Mouse (Mus musculus): ENCODE results near the gene AF067063. TPM values are rescaled to one million over a fixed set of nuclear protein-coding genes. Genes with fewer than 3 reads are reported as not detected.

AF067063 gene
- polyA plus RNA-seq, 1 experiment: not detected

- no peaks in the 10 kb centered on the region for H3K4me1 ChIP-seq (ENCODE audit: control insufficient read depth, insufficient read depth, low read length)
- H3K4me3 ChIP-seq (ENCODE audit: insufficient read depth, low read length): no peak overlapping the region
- H3K27ac ChIP-seq (ENCODE audit: insufficient read depth, low read length): no peak overlapping the region
- TF ChIP-seq POLR2A (IDR thresholded peaks at IDR 0.05; ENCODE audit: extremely low read depth, insufficient read depth, low read length) (no peak), CTCF (IDR thresholded peaks at IDR 0.05; ENCODE audit: extremely low read depth, insufficient read depth, low read length) (no peak)
These were observed 21.1 kb downstream of the AF067063 start for GRCm38 (mm10) chr13:119808937-119809336.

- no peak overlapping the region for H3K27ac ChIP-seq (ENCODE audit: insufficient read depth, low read length)
- H3K4me1 ChIP-seq (ENCODE audit: control insufficient read depth, insufficient read depth, low read length): no peaks in the 10 kb centered on the region; the same call in 1 of the 2 replicates
- TF ChIP-seq CTCF (IDR thresholded peaks at IDR 0.05; ENCODE audit: extremely low read depth, insufficient read depth, low read length): no peak
- TF ChIP-seq POLR2A (IDR thresholded peaks at IDR 0.05; ENCODE audit: extremely low read depth, insufficient read depth, low read length): no peak
- H3K4me3 ChIP-seq (ENCODE audit: insufficient read depth, low read length): no peak overlapping the region
These were observed 32.4 kb downstream of the AF067063 start for GRCm38 (mm10) chr13:119797656-119798055.

GRCm38 (mm10) chr13:119792791-119793404 is 37.1 kb downstream of the AF067063 start:
- TF ChIP-seq POLR2A (IDR thresholded peaks at IDR 0.05; ENCODE audit: extremely low read depth, insufficient read depth, low read length): no peak
- no peak for TF ChIP-seq CTCF (IDR thresholded peaks at IDR 0.05; ENCODE audit: extremely low read depth, insufficient read depth, low read length)
- H3K27ac ChIP-seq (ENCODE audit: insufficient read depth, low read length): no peak overlapping the region
- H3K4me1 ChIP-seq (ENCODE audit: control insufficient read depth, insufficient read depth, low read length): peaks cover 2% of the 10 kb centered on the region
- H3K4me3 ChIP-seq (ENCODE audit: insufficient read depth, low read length): no peak overlapping the region

GRCm38 (mm10) chr13:119791580-119792135 is 38.4 kb downstream of the AF067063 start:
- Histone ChIP-seq H3K27ac (ENCODE audit: insufficient read depth, low read length) (no peak overlapping the region), H3K4me3 (ENCODE audit: insufficient read depth, low read length) (peak overlapping the region; percentile 89)
- no peak for TF ChIP-seq CTCF (IDR thresholded peaks at IDR 0.05; ENCODE audit: extremely low read depth, insufficient read depth, low read length)
- TF ChIP-seq POLR2A (IDR thresholded peaks at IDR 0.05; ENCODE audit: extremely low read depth, insufficient read depth, low read length): no peak

GRCm38 (mm10) chr13:119790761-119791579 is 39.0 kb downstream of the AF067063 start, which contains the start of gene Zfp131:
Gene Zfp131, minus strand, starts transcription at chr13:119790889.
- Histone ChIP-seq H3K4me1 (ENCODE audit: control insufficient read depth, insufficient read depth, low read length) (peaks cover 5% of the 10 kb centered on the region), H3K27ac (ENCODE audit: insufficient read depth, low read length) (peak within 1 kb of the TSS; percentile 98), H3K4me3 (ENCODE audit: insufficient read depth, low read length) (peak within 1 kb of the TSS; percentile 89)
- TF ChIP-seq CTCF (IDR thresholded peaks at IDR 0.05; ENCODE audit: extremely low read depth, insufficient read depth, low read length): no peak
- 0 out of 2 replicates have a peak, but pooled peaks have one; percentile 22 for TF ChIP-seq POLR2A (IDR thresholded peaks at IDR 0.05; ENCODE audit: extremely low read depth, insufficient read depth, low read length)

More at GRCm38 (mm10) chr13:119791580-119792135, 38.4 kb downstream of the AF067063 start:
- H3K4me1 ChIP-seq (ENCODE audit: control insufficient read depth, insufficient read depth, low read length): peaks cover 4% of the 10 kb centered on the region

GRCm38 (mm10) chr13:119789851-119790717 is 39.9 kb downstream of the AF067063 start:
- Histone ChIP-seq H3K4me1 (ENCODE audit: control insufficient read depth, insufficient read depth, low read length) (peaks cover 5% of the 10 kb centered on the region), H3K27ac (ENCODE audit: insufficient read depth, low read length) (peak overlapping the region; percentile 98), H3K4me3 (ENCODE audit: insufficient read depth, low read length) (peak overlapping the region; percentile 89)
- TF ChIP-seq POLR2A (IDR thresholded peaks at IDR 0.05; ENCODE audit: extremely low read depth, insufficient read depth, low read length): peak; percentile 26; the same call in 1 of the 2 replicates
- TF ChIP-seq CTCF (IDR thresholded peaks at IDR 0.05; ENCODE audit: extremely low read depth, insufficient read depth, low read length): no peak

GRCm38 (mm10) chr13:119783581-119783980 is 46.4 kb downstream of the AF067063 start:
- no peak overlapping the region for H3K4me3 ChIP-seq (ENCODE audit: insufficient read depth, low read length)
- no peak overlapping the region; the same call in 1 of the 2 replicates for H3K27ac ChIP-seq (ENCODE audit: insufficient read depth, low read length)
- peaks cover 3% of the 10 kb centered on the region; the same call in 1 of the 2 replicates for H3K4me1 ChIP-seq (ENCODE audit: control insufficient read depth, insufficient read depth, low read length)
- TF ChIP-seq POLR2A (IDR thresholded peaks at IDR 0.05; ENCODE audit: extremely low read depth, insufficient read depth, low read length): no peak
- TF ChIP-seq CTCF (IDR thresholded peaks at IDR 0.05; ENCODE audit: extremely low read depth, insufficient read depth, low read length): no peak

Other genes with a start within 250 kb of the AF067063 start
- 0.17 and 0.26 TPM in 2 replicates for gene Ccl28, start 206.4 kb downstream of the AF067063 start, polyA plus RNA-seq (2012; rRNA removed)
- 186 and 222 TPM in 2 replicates for gene Hmgcs1, start 139.8 kb downstream of the AF067063 start, polyA plus RNA-seq (2012; rRNA removed)
- 7.0 and 7.4 TPM in 2 replicates for gene Nim1k, start 74.3 kb downstream of the AF067063 start, polyA plus RNA-seq (2012; rRNA removed)
- 25.4 and 26.0 TPM in 2 replicates for gene Zfp131, start 39.3 kb downstream of the AF067063 start, polyA plus RNA-seq (2012; rRNA removed)
- gene D13Ertd608e, start 5.8 kb upstream of the AF067063 start, polyA plus RNA-seq (2012; rRNA removed): not detected in 2 replicates
- gene Tcstv1, start 64.6 kb upstream of the AF067063 start, polyA plus RNA-seq (2012; rRNA removed): not detected in 2 replicates
- gene Gm21761, start 99.1 kb upstream of the AF067063 start, polyA plus RNA-seq (2012; rRNA removed): not detected in 2 replicates
- gene B020031M17Rik, start 120.6 kb upstream of the AF067063 start, polyA plus RNA-seq (2012; rRNA removed): not detected in 2 replicates
- gene Gm36079, start 196.8 kb upstream of the AF067063 start, polyA plus RNA-seq (2012; rRNA removed): not detected in 2 replicates
- gene Gm21188, start 222.0 kb upstream of the AF067063 start, polyA plus RNA-seq (2012; rRNA removed): not detected in 2 replicates